Mouse (Mus musculus): Measurements from ENCODE around the gene Igfn1. TPM values are rescaled to one million over a fixed set of nuclear protein-coding genes. Genes with fewer than 3 reads are reported as not detected.

Gene Igfn1
- not detected in 2 replicates for polyA plus RNA-seq (2014; fragmentation: Nextera tagmentation; extraction: Ambion mirVana)

- DNase-seq (ENCODE audit: low spot score), result no peak
- no peaks in the 10 kb centered on the region for H3K9me3 ChIP-seq (ENCODE audit: control insufficient read depth, low read length)
- no peaks in the 10 kb centered on the region for H3K36me3 ChIP-seq (ENCODE audit: control insufficient read depth, insufficient read depth, low read length)
- ATAC-seq (ENCODE audit: low FRiP score), result no peak
- H3K27me3 ChIP-seq (ENCODE audit: control insufficient read depth, insufficient read depth, low read length), result no peaks in the 10 kb centered on the region; the same call in 1 of the 2 replicates
- no peak within 1 kb of the TSS for H3K4me3 ChIP-seq (ENCODE audit: low read depth, low read length)
- H3K4me1 ChIP-seq (replicated peaks; ENCODE audit: control insufficient read depth, insufficient read depth, low read length), result no peaks in the 10 kb centered on the region; the same call in 1 of the 2 replicates
- H3K4me2 ChIP-seq (replicated peaks; ENCODE audit: low read depth, low read length), result peak within 1 kb of the TSS; percentile 82; the same call in 1 of the 2 replicates
- 74% methylated on average over 3 of the region's 3 CpGs for WGBS
- H3K9ac ChIP-seq (ENCODE audit: low read depth, low read length), result no peak within 1 kb of the TSS
- H3K27ac ChIP-seq (ENCODE audit: low read depth, low read length), result no peak within 1 kb of the TSS
Measured at GRCm38 (mm10) chr1:136006292-136006748, at the start of gene Igfn1. Gene Igfn1, minus strand, starts transcription at chr1:136006342.

DNA sequence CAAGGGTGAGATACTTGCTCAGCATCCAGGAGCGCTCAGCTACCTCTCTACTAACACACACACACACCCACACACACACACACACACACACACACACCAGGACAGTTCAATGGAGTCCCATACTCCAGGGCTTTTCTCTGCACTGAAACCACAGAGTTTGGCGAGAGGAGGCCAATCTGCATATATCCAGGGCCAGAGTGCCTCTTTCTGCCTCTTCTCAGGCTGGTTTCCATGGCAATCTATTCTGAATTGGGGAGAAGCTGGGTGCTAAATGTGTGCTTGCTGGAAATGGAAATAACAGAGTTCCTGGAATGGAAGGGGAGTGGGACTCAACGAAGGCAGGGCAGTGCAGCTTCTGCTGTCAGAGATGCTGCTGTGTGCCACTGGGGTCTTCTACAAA, 49.6 kb upstream of the Igfn1 start:
- no peak overlapping the region for H3K27ac ChIP-seq (ENCODE audit: low read depth, low read length)
- no peak overlapping the region for H3K4me2 ChIP-seq (replicated peaks; ENCODE audit: low read depth, low read length)
- H3K4me1 ChIP-seq (replicated peaks; ENCODE audit: control insufficient read depth, insufficient read depth, low read length), result no peaks in the 10 kb centered on the region; the same call in 1 of the 2 replicates
- H3K9me3 ChIP-seq (ENCODE audit: control insufficient read depth, low read length), result no peaks in the 10 kb centered on the region
- ATAC-seq (ENCODE audit: low FRiP score) (no peak), DNase-seq (ENCODE audit: low spot score) (peak; percentile 16)
- WGBS, result 47% methylated on average over 3 of the region's 3 CpGs
- no peak overlapping the region for H3K4me3 ChIP-seq (ENCODE audit: low read depth, low read length)
- H3K9ac ChIP-seq (ENCODE audit: low read depth, low read length), result no peak overlapping the region
- no peaks in the 10 kb centered on the region for H3K36me3 ChIP-seq (ENCODE audit: control insufficient read depth, insufficient read depth, low read length)
- peaks cover 14% of the 10 kb centered on the region for H3K27me3 ChIP-seq (ENCODE audit: control insufficient read depth, insufficient read depth, low read length)

DNA sequence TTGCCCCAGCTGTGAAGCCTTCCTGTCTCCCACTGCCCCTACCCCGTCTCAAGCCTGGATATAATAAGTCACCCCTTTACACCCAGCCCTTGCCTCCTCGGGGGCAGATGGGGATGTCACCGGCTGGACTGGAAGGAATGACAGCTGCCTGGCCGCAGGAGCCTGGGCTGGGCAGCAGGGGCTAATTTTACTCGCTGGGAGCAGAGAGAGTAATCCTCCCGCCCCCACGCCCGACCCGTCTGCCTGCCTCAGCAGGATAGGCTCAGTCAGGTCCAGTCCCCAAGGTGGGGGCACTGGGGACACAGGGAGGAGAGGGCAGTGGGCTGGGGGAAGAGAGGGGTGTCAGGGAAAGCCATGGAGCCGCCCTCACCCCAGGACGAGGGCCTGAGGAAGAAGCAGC, 46.4 kb upstream of the Igfn1 start, which contains the start of gene Cacna1s:
TSS of gene Cacna1s (plus strand) at position 204 of the 400 bp plus-strand sequence.
- H3K4me1 ChIP-seq (replicated peaks; ENCODE audit: control insufficient read depth, insufficient read depth, low read length), result no peaks in the 10 kb centered on the region; the same call in 1 of the 2 replicates
- H3K9ac ChIP-seq (ENCODE audit: low read depth, low read length), result no peak within 1 kb of the TSS
- H3K27me3 ChIP-seq (ENCODE audit: control insufficient read depth, insufficient read depth, low read length), result peaks cover 29% of the 10 kb centered on the region
- H3K36me3 ChIP-seq (ENCODE audit: control insufficient read depth, insufficient read depth, low read length), result no peaks in the 10 kb centered on the region
- H3K4me2 ChIP-seq (replicated peaks; ENCODE audit: low read depth, low read length), result no peak within 1 kb of the TSS
- no peak within 1 kb of the TSS for H3K4me3 ChIP-seq (ENCODE audit: low read depth, low read length)
- WGBS, result 39% methylated on average over 11 of the region's 11 CpGs
- no peak within 1 kb of the TSS for H3K27ac ChIP-seq (ENCODE audit: low read depth, low read length)
- DNase-seq (ENCODE audit: low spot score), result no peak
- 0 out of 2 replicates have a peak, but pooled peaks have one; percentile 1 for ATAC-seq (ENCODE audit: low FRiP score)
- no peaks in the 10 kb centered on the region for H3K9me3 ChIP-seq (ENCODE audit: control insufficient read depth, low read length)

DNA sequence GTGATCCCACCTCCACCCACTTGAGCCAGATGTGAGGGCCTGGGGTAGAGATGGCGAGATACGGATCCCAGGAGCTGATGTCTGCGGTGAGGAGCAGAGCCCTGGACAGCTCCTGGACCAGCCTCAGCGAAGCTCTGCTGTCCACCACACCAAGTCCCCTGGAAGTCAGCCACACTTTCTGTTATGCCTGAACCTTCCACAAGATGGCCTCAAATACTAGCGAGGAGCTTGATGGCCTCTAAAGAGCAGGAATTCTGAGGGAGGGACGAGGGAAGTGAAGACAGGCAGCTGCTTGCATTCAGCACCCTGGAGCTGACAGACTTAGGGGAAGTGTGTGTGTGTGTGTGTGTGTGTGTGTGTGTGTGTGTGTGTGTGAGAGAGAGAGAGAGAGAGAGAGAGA, 45.3 kb upstream of the Igfn1 start:
- peaks cover 29% of the 10 kb centered on the region for H3K27me3 ChIP-seq (ENCODE audit: control insufficient read depth, insufficient read depth, low read length)
- no peak overlapping the region for H3K27ac ChIP-seq (ENCODE audit: low read depth, low read length)
- H3K9ac ChIP-seq (ENCODE audit: low read depth, low read length), result 0 out of 2 replicates have a peak overlapping the region, but pooled peaks have one; percentile 29
- H3K36me3 ChIP-seq (ENCODE audit: control insufficient read depth, insufficient read depth, low read length), result no peaks in the 10 kb centered on the region
- no peaks in the 10 kb centered on the region for H3K9me3 ChIP-seq (ENCODE audit: control insufficient read depth, low read length)
- peak overlapping the region; percentile 25; the same call in 1 of the 2 replicates for H3K4me3 ChIP-seq (ENCODE audit: low read depth, low read length)
- WGBS, result 1% methylated on average over 6 of the region's 6 CpGs
- H3K4me2 ChIP-seq (replicated peaks; ENCODE audit: low read depth, low read length), result peak overlapping the region; percentile 47
- ATAC-seq (ENCODE audit: low FRiP score) (peak; percentile 66), DNase-seq (ENCODE audit: low spot score) (peak; percentile 86)
- no peaks in the 10 kb centered on the region; the same call in 1 of the 2 replicates for H3K4me1 ChIP-seq (replicated peaks; ENCODE audit: control insufficient read depth, insufficient read depth, low read length)

DNA sequence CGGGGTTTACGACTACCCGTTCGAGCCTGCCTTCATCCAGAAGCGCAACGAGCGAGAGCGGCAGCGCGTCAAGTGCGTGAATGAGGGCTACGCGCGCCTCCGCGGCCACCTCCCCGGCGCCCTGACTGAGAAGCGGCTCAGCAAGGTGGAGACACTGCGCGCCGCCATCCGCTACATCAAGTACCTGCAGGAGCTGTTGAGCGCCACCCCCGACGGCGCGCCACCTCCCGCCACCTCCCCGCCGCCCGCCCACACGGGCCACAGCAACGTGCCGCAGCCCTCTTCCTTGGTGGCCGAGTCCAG, 44.8 kb upstream of the Igfn1 start:
- no peak for DNase-seq (ENCODE audit: low spot score)
- Histone ChIP-seq H3K27ac (ENCODE audit: low read depth, low read length) (no peak overlapping the region), H3K36me3 (ENCODE audit: control insufficient read depth, insufficient read depth, low read length) (no peaks in the 10 kb centered on the region), H3K9ac (ENCODE audit: low read depth, low read length) (0 out of 2 replicates have a peak overlapping the region, but pooled peaks have one; percentile 29), H3K9me3 (ENCODE audit: control insufficient read depth, low read length) (no peaks in the 10 kb centered on the region), H3K4me2 (replicated peaks; ENCODE audit: low read depth, low read length) (peak overlapping the region; percentile 47), H3K27me3 (ENCODE audit: control insufficient read depth, insufficient read depth, low read length) (peaks cover 29% of the 10 kb centered on the region), H3K4me3 (ENCODE audit: low read depth, low read length) (peak overlapping the region; percentile 25), H3K4me1 (replicated peaks; ENCODE audit: control insufficient read depth, insufficient read depth, low read length) (no peaks in the 10 kb centered on the region; the same call in 1 of the 2 replicates)
- WGBS, result under 1% methylated on average over 35 of the region's 36 CpGs
- ATAC-seq (ENCODE audit: low FRiP score), result peak; percentile 48; the same call in 1 of the 2 replicates

GRCm38 (mm10) chr1:136050312-136051012, 44.3 kb upstream of the Igfn1 start, which contains the start of gene Ascl5:
Gene Ascl5, plus strand, starts transcription at chr1:136050804.
- 16% methylated on average over 28 of the region's 29 CpGs for WGBS
- Histone ChIP-seq H3K4me1 (replicated peaks; ENCODE audit: control insufficient read depth, insufficient read depth, low read length) (no peaks in the 10 kb centered on the region; the same call in 1 of the 2 replicates), H3K27me3 (ENCODE audit: control insufficient read depth, insufficient read depth, low read length) (peaks cover 29% of the 10 kb centered on the region), H3K27ac (ENCODE audit: low read depth, low read length) (no peak within 1 kb of the TSS), H3K4me3 (ENCODE audit: low read depth, low read length) (peak within 1 kb of the TSS; percentile 25), H3K36me3 (ENCODE audit: control insufficient read depth, insufficient read depth, low read length) (no peaks in the 10 kb centered on the region), H3K9ac (ENCODE audit: low read depth, low read length) (0 out of 2 replicates have a peak within 1 kb of the TSS, but pooled peaks have one; percentile 29), H3K4me2 (replicated peaks; ENCODE audit: low read depth, low read length) (peak within 1 kb of the TSS; percentile 47), H3K9me3 (ENCODE audit: control insufficient read depth, low read length) (no peaks in the 10 kb centered on the region)
- ATAC-seq (ENCODE audit: low FRiP score) (peak; percentile 38), DNase-seq (ENCODE audit: low spot score) (peak; percentile 52)

DNA sequence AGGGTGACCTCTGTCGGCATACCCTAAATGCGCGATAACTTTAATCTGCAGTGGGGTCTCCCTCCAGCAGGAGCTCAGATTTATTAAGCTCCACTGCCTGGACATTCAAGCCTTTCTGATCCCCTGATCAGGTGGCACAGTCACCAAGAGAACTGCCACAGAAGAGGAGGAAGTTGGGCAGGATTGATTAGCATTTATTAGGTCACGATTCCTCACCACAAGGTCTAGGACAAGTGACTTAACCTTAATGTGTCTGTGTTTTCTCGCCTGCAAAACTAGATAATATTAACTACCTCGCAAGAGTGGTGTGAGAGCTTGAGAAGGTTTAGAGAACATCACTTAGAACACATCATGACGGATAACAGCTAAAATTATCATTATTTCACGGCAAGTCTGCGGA, 41.8 kb upstream of the Igfn1 start:
- no peaks in the 10 kb centered on the region for H3K36me3 ChIP-seq (ENCODE audit: control insufficient read depth, insufficient read depth, low read length)
- H3K27me3 ChIP-seq (ENCODE audit: control insufficient read depth, insufficient read depth, low read length), result peaks cover 29% of the 10 kb centered on the region
- ATAC-seq (ENCODE audit: low FRiP score) (no peak), DNase-seq (ENCODE audit: low spot score) (no peak)
- no peak overlapping the region for H3K27ac ChIP-seq (ENCODE audit: low read depth, low read length)
- WGBS, result 71% methylated on average over 9 of the region's 9 CpGs
- H3K4me1 ChIP-seq (replicated peaks; ENCODE audit: control insufficient read depth, insufficient read depth, low read length), result no peaks in the 10 kb centered on the region; the same call in 1 of the 2 replicates
- no peak overlapping the region for H3K9ac ChIP-seq (ENCODE audit: low read depth, low read length)
- no peak overlapping the region for H3K4me3 ChIP-seq (ENCODE audit: low read depth, low read length)
- H3K9me3 ChIP-seq (ENCODE audit: control insufficient read depth, low read length), result no peaks in the 10 kb centered on the region
- no peak overlapping the region for H3K4me2 ChIP-seq (replicated peaks; ENCODE audit: low read depth, low read length)

- Histone ChIP-seq H3K4me3 (ENCODE audit: low read depth, low read length) (no peak overlapping the region), H3K9ac (ENCODE audit: low read depth, low read length) (no peak overlapping the region), H3K27ac (ENCODE audit: low read depth, low read length) (no peak overlapping the region), H3K4me1 (replicated peaks; ENCODE audit: control insufficient read depth, insufficient read depth, low read length) (no peaks in the 10 kb centered on the region; the same call in 1 of the 2 replicates), H3K9me3 (ENCODE audit: control insufficient read depth, low read length) (no peaks in the 10 kb centered on the region), H3K27me3 (ENCODE audit: control insufficient read depth, insufficient read depth, low read length) (peaks cover 24% of the 10 kb centered on the region), H3K4me2 (replicated peaks; ENCODE audit: low read depth, low read length) (no peak overlapping the region), H3K36me3 (ENCODE audit: control insufficient read depth, insufficient read depth, low read length) (no peaks in the 10 kb centered on the region)
- WGBS, result 10% methylated on average over 2 of the region's 2 CpGs
- ATAC-seq (ENCODE audit: low FRiP score), result no peak
- peak; percentile 59 for DNase-seq (ENCODE audit: low spot score)
Measured at GRCm38 (mm10) chr1:136047432-136047831, 41.3 kb upstream of the Igfn1 start.

Data from hindbrain, embryonic 11.5 days (tissue).